Mouse (Mus musculus) stomach, postnatal 0 days (tissue): ENCODE results near the gene Gm45233.

Experiments
- CTCF ChIP-seq: IDR thresholded peaks from 2 replicates; pipeline ENCODE4 v1.5.1; 2016; ENCODE audit warnings: antibody characterized with exemption, low read depth, mild to moderate bottlenecking, moderate library complexity
- EP300 ChIP-seq: optimal IDR thresholded peaks from 2 replicates; pipeline ENCODE3; 2016; ENCODE audit warnings: antibody characterized with exemption

- TF ChIP-seq CTCF (no peak), EP300 (no peak)
Measured at GRCm38 (mm10) chr7:43449811-43450210, 5.9 kb downstream of the Gm45233 start.
